Mouse (Mus musculus) thymus, adult 2 months (tissue): ENCODE measurements at regions not wholly inside any gene's neighbourhood (a gene's known extent, or its start where the extent isn't known, plus 50 kb on each side); places are given as distances from the start of the nearest gene placed in this dataset.

ENCODE experiments used
- CTCF ChIP-seq: fragments of 200-500 bp; IDR thresholded peaks from 2 replicates; pipeline ENCODE4 v1.5.1; 2012; ENCODE audit warnings: mild to moderate bottlenecking, control low read depth, low read length, moderate library complexity, borderline replicate concordance; ENCODE audit not compliant: control insufficient read depth, poor library complexity, insufficient read depth; ENCODE audit errors: extremely low read depth
- POLR2A ChIP-seq: fragments of 200-500 bp; IDR thresholded peaks from 2 replicates; pipeline ENCODE4 v1.6.1; 2012; ENCODE audit warnings: mild to moderate bottlenecking, low read length, control low read depth, moderate library complexity; ENCODE audit not compliant: control insufficient read depth, poor library complexity, insufficient read depth; ENCODE audit errors: extremely low read depth

DNA sequence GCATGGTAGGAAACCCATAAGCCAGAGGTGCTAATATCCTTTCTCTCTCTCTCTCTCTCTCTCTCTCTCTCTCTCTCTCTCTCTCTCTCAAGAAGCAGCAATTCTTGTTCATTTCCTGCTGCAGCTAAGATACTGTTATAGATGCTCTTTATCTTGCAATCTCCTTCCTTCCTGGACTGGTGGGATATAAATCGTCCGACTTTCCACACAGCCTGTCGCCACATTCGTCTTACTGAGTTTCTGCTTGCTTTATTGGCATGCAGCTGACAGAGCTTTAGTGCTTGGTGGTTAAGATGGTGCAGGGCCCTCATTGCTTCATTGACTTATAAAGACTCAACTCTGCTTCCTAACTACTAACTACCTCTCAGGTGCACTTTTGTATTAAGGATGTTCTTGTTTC is 165.6 kb downstream of the Kdr start:
- TF ChIP-seq CTCF (no peak), POLR2A (no peak)
